Mouse (Mus musculus) stomach, postnatal 0 days (tissue): ENCODE results near the gene Ankrd37.

ENCODE experiments used
- CTCF ChIP-seq: IDR thresholded peaks from 2 replicates; pipeline ENCODE4 v1.5.1; 2016; ENCODE audit warnings: antibody characterized with exemption, low read depth, mild to moderate bottlenecking, moderate library complexity
- EP300 ChIP-seq: optimal IDR thresholded peaks from 2 replicates; pipeline ENCODE3; 2016; ENCODE audit warnings: antibody characterized with exemption

- TF ChIP-seq EP300 (no peak), CTCF (no peak)
Measured at GRCm38 (mm10) chr8:45973988-45974505, 31.5 kb downstream of the Ankrd37 start.
